Mouse (Mus musculus): Measurements from ENCODE around the gene Pdyn. TPM values are rescaled to one million over a fixed set of nuclear protein-coding genes. Genes with fewer than 3 reads are reported as not detected.
A peak's percentile ranks its signal among the peaks of the same experiment; 100 is the strongest.

The Pdyn gene
- total and polyA plus RNA-seq, 2 experiments from 2014 or later: 7.6 to 24.7 TPM

DNA sequence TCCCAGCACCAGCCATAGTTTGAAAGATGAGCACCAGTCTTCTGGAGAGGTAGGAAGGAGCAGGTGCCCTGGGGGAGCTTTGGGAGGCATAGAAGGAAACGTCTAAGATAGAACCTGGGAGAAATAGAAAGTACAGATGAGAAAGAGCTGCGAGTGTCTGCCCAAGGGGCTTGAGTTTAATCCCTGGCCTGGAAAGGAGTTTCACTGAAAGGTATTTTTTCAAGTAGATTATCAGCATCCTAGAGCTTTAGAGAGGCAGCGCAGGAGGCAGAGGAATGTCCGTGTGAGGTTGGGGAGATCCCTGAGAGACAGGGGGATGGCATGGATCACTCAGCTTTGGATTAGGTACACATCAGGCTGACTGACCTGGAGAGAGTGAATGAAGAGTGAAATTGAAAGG is 27.7 kb downstream of the Pdyn start:
- Histone ChIP-seq H3K4me1 (ENCODE audit: insufficient read depth, low read length) (no peaks in the 10 kb centered on the region), H3K9ac (replicated peaks; ENCODE audit: low read length, poor library complexity, severe bottlenecking) (no peak overlapping the region), H3K27ac (ENCODE audit: low read depth, low read length) (no peak overlapping the region), H3K4me2 (ENCODE audit: low read depth, low read length, poor library complexity, severe bottlenecking) (no peak overlapping the region), H3K4me3 (ENCODE audit: low read depth, low read length) (no peak overlapping the region), H3K9me3 (ENCODE audit: low read length) (no peaks in the 10 kb centered on the region), H3K36me3 (ENCODE audit: insufficient read depth, low read length) (no peaks in the 10 kb centered on the region), H3K27me3 (ENCODE audit: insufficient read depth, low read length) (0 out of 2 replicates have a peak, but pooled peaks cover 2% of the 10 kb centered on the region)
- no peak for DNase-seq (ENCODE audit: low spot score)
- no peak for TF ChIP-seq CTCF (IDR thresholded peaks at IDR 0.05)
- WGBS: 67% methylated on average over 4 of the region's 4 CpGs
- ATAC-seq (ENCODE audit: low FRiP score): no peak

- no peak overlapping the region for H3K4me3 ChIP-seq (ENCODE audit: low read depth, low read length)
- no peaks in the 10 kb centered on the region for H3K36me3 ChIP-seq (ENCODE audit: insufficient read depth, low read length)
- no peak overlapping the region for H3K9ac ChIP-seq (replicated peaks; ENCODE audit: low read length, poor library complexity, severe bottlenecking)
- H3K27ac ChIP-seq (ENCODE audit: low read depth, low read length): no peak overlapping the region
- WGBS: 63% methylated on average over 4 of the region's 4 CpGs
- no peaks in the 10 kb centered on the region for H3K27me3 ChIP-seq (ENCODE audit: insufficient read depth, low read length)
- no peak for TF ChIP-seq CTCF (IDR thresholded peaks at IDR 0.05)
- no peak for DNase-seq (ENCODE audit: low spot score)
- no peaks in the 10 kb centered on the region for H3K9me3 ChIP-seq (ENCODE audit: low read length)
- no peak for ATAC-seq (ENCODE audit: low FRiP score)
- no peak overlapping the region for H3K4me2 ChIP-seq (ENCODE audit: low read depth, low read length, poor library complexity, severe bottlenecking)
- no peaks in the 10 kb centered on the region for H3K4me1 ChIP-seq (ENCODE audit: insufficient read depth, low read length)
Measured at GRCm38 (mm10) chr2:129662484-129662883, 37.2 kb downstream of the Pdyn start.

GRCm38 (mm10) chr2:129660020-129660419 is 39.6 kb downstream of the Pdyn start:
- Histone ChIP-seq H3K9ac (replicated peaks; ENCODE audit: low read length, poor library complexity, severe bottlenecking) (no peak overlapping the region), H3K36me3 (ENCODE audit: insufficient read depth, low read length) (no peaks in the 10 kb centered on the region), H3K4me2 (ENCODE audit: low read depth, low read length, poor library complexity, severe bottlenecking) (no peak overlapping the region), H3K27me3 (ENCODE audit: insufficient read depth, low read length) (no peaks in the 10 kb centered on the region), H3K4me3 (ENCODE audit: low read depth, low read length) (no peak overlapping the region), H3K4me1 (ENCODE audit: insufficient read depth, low read length) (no peaks in the 10 kb centered on the region), H3K27ac (ENCODE audit: low read depth, low read length) (no peak overlapping the region), H3K9me3 (ENCODE audit: low read length) (no peaks in the 10 kb centered on the region)
- ATAC-seq (ENCODE audit: low FRiP score) (no peak), DNase-seq (ENCODE audit: low spot score) (no peak)
- WGBS: 72% methylated on average over 6 of the region's 6 CpGs
- peak; percentile 43 for TF ChIP-seq CTCF (IDR thresholded peaks at IDR 0.05)

GRCm38 (mm10) chr2:129658796-129659195 is 40.8 kb downstream of the Pdyn start:
- TF ChIP-seq CTCF (IDR thresholded peaks at IDR 0.05): no peak
- no peaks in the 10 kb centered on the region for H3K4me1 ChIP-seq (ENCODE audit: insufficient read depth, low read length)
- no peak overlapping the region for H3K27ac ChIP-seq (ENCODE audit: low read depth, low read length)
- ATAC-seq (ENCODE audit: low FRiP score) (no peak), DNase-seq (ENCODE audit: low spot score) (no peak)
- H3K27me3 ChIP-seq (ENCODE audit: insufficient read depth, low read length): no peaks in the 10 kb centered on the region
- H3K36me3 ChIP-seq (ENCODE audit: insufficient read depth, low read length): no peaks in the 10 kb centered on the region
- H3K9ac ChIP-seq (replicated peaks; ENCODE audit: low read length, poor library complexity, severe bottlenecking): no peak overlapping the region
- WGBS: 88% methylated on average over 4 of the region's 4 CpGs
- no peak overlapping the region for H3K4me3 ChIP-seq (ENCODE audit: low read depth, low read length)
- H3K9me3 ChIP-seq (ENCODE audit: low read length): no peaks in the 10 kb centered on the region
- no peak overlapping the region for H3K4me2 ChIP-seq (ENCODE audit: low read depth, low read length, poor library complexity, severe bottlenecking)

- Histone ChIP-seq H3K36me3 (ENCODE audit: insufficient read depth, low read length) (no peaks in the 10 kb centered on the region), H3K4me3 (ENCODE audit: low read depth, low read length) (no peak overlapping the region), H3K27me3 (ENCODE audit: insufficient read depth, low read length) (no peaks in the 10 kb centered on the region), H3K9ac (replicated peaks; ENCODE audit: low read length, poor library complexity, severe bottlenecking) (no peak overlapping the region), H3K4me1 (ENCODE audit: insufficient read depth, low read length) (no peaks in the 10 kb centered on the region), H3K27ac (ENCODE audit: low read depth, low read length) (no peak overlapping the region), H3K4me2 (ENCODE audit: low read depth, low read length, poor library complexity, severe bottlenecking) (no peak overlapping the region), H3K9me3 (ENCODE audit: low read length) (no peaks in the 10 kb centered on the region)
- no peak for TF ChIP-seq CTCF (IDR thresholded peaks at IDR 0.05)
- DNase-seq (ENCODE audit: low spot score) (no peak), ATAC-seq (ENCODE audit: low FRiP score) (no peak)
- WGBS: 87% methylated on average over 4 of the region's 4 CpGs
Measured at GRCm38 (mm10) chr2:129655033-129655432, 44.6 kb downstream of the Pdyn start.

DNA sequence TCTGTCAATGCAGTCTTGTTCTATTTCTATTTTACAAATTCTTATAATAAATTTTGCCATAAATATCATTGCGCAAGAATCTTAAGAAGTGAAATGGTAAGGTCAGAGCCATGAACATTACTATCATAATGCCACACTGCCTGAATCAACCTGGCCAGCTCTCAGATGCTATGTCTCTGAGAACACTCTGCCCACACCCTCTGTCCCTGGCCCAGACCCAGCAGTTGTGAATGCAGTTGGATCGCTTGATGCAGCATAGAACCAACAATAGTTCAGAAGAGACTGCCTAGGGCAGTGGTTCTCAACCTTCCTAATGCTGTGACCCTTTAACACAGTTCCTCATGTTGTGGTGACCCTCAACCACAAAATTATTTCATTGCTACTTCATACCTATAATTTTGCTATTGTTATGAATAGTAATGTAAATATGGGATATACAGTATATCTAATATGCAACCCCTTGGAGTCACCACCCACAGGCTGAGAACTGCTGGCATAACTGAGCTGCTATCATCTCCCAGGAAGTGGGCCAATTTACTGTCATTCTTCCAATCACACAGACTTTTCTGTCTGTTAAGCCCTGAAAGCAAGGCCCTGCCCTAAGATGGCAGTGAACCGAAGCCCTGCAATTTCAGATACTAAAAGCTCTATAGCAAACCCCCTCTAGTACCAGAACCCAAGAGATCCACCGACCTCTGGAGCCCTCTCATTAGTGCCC is 45.3 kb downstream of the Pdyn start:
- Histone ChIP-seq H3K4me2 (ENCODE audit: low read depth, low read length, poor library complexity, severe bottlenecking) (no peak overlapping the region), H3K4me3 (ENCODE audit: low read depth, low read length) (no peak overlapping the region), H3K36me3 (ENCODE audit: insufficient read depth, low read length) (no peaks in the 10 kb centered on the region), H3K9ac (replicated peaks; ENCODE audit: low read length, poor library complexity, severe bottlenecking) (no peak overlapping the region), H3K27ac (ENCODE audit: low read depth, low read length) (no peak overlapping the region), H3K4me1 (ENCODE audit: insufficient read depth, low read length) (no peaks in the 10 kb centered on the region), H3K9me3 (ENCODE audit: low read length) (no peaks in the 10 kb centered on the region), H3K27me3 (ENCODE audit: insufficient read depth, low read length) (no peaks in the 10 kb centered on the region)
- ATAC-seq (ENCODE audit: low FRiP score): no peak
- WGBS: 83% methylated on average over 4 of the region's 4 CpGs
- TF ChIP-seq CTCF (IDR thresholded peaks at IDR 0.05): no peak
- DNase-seq (ENCODE audit: low spot score): no peak

Data from midbrain, postnatal 0 days (tissue).